Mouse (Mus musculus) lung, postnatal 0 days (tissue): ENCODE measurements at regions not wholly inside any gene's neighbourhood (a gene's known extent, or its start where the extent isn't known, plus 50 kb on each side); places are given as distances from the start of the nearest gene placed in this dataset.
A peak's percentile ranks its signal among the peaks of the same experiment; 100 is the strongest.

ENCODE experiments used
- ATAC-seq: fragments of 200-750 bp; cut with Nextera tagmentation; 2 replicates; pipeline ENCODE4 v1.8.0; 2017; ENCODE audit warnings: moderate library complexity
- DNase-seq: peaks from one replicate; pipeline ENCODE4 v3.0.0-alpha.2; 2016; ENCODE audit warnings: low spot score
- H3K27ac ChIP-seq: fragments of 300-500 bp; sonication (generic); 2 replicates; pipeline ENCODE4 v1.5.1; 2014; ENCODE audit warnings: antibody characterized with exemption, mild to moderate bottlenecking, low read length, mixed read lengths
- H3K27me3 ChIP-seq: fragments of 300-500 bp; sonication (generic); replicated peaks from 2 replicates; pipeline ENCODE4 v1.6.1; 2014; ENCODE audit warnings: low read length, mixed read lengths; ENCODE audit not compliant: insufficient read depth
- H3K36me3 ChIP-seq: fragments of 300-500 bp; sonication (generic); 2 replicates; pipeline ENCODE4 v1.6.1; 2014; ENCODE audit warnings: low read length, mixed read lengths; ENCODE audit not compliant: insufficient read depth
- H3K4me1 ChIP-seq: fragments of 300-500 bp; sonication (generic); 2 replicates; pipeline ENCODE4 v1.6.1; 2014; ENCODE audit warnings: antibody characterized with exemption, low read depth, low read length, mixed read lengths; ENCODE audit not compliant: insufficient read depth
- H3K4me2 ChIP-seq: fragments of 300-500 bp; sonication (generic); replicated peaks from 2 replicates; pipeline ENCODE4 v1.6.1; 2014; ENCODE audit warnings: low read depth, mild to moderate bottlenecking, low read length, moderate library complexity, mixed read lengths
- H3K4me3 ChIP-seq: fragments of 300-500 bp; sonication (generic); 2 replicates; pipeline ENCODE4 v1.5.1; 2014; ENCODE audit warnings: low read depth, low read length
- H3K9ac ChIP-seq: fragments of 300-500 bp; sonication (generic); replicated peaks from 2 replicates; pipeline ENCODE4 v1.6.1; 2014; ENCODE audit warnings: low read depth, mild to moderate bottlenecking
- H3K9me3 ChIP-seq: fragments of 300-500 bp; sonication (generic); 2 replicates; pipeline ENCODE4 v1.6.1; 2016; ENCODE audit warnings: low read length, mixed read lengths
- CTCF ChIP-seq: IDR thresholded peaks from 2 replicates; pipeline ENCODE4 v1.5.1; 2016; ENCODE audit warnings: antibody characterized with exemption, mild to moderate bottlenecking
- EP300 ChIP-seq: IDR thresholded peaks from 2 replicates; pipeline ENCODE4 v1.6.1; 2016; ENCODE audit warnings: antibody characterized with exemption, mild to moderate bottlenecking, control low read depth
- WGBS: fragments of 180-500 bp; shearing (Covaris S2); extraction: QIAGEN DNeasy Blood & Tissue Kit; methylation state at CpG from one replicate; pipeline ENCODE4 v1.1.7; 2014; 5-methylcytosine and 5-hydroxymethylcytosine counted together

DNA sequence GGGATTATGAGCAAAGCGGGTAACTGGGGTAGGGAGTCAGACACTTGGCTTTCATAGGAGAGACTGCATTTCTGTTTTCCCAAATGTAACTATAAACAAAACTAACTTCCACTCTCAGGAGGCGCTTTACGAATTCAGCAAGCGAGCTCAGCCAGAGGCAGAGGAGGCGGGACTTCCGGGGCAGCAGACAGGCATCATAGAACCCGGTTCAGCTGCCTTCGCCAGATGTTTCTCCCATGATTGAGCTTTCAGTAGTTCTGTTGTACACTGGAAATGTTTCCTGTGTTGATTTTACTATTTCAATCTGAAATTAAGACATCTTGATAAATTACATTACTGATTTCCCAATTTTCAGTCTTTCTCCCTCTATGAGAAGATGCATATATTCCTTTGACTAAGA lies 92.9 kb downstream of the Zfp365 start:
- H3K4me3 ChIP-seq: no peak overlapping the region
- DNase-seq: peak; percentile 40
- H3K27me3 ChIP-seq: no peaks in the 10 kb centered on the region
- no peak overlapping the region for H3K9ac ChIP-seq
- H3K4me1 ChIP-seq: no peaks in the 10 kb centered on the region
- 71% methylated on average over 8 of the region's 8 CpGs for WGBS
- no peaks in the 10 kb centered on the region for H3K36me3 ChIP-seq
- no peak for ATAC-seq
- H3K9me3 ChIP-seq: no peaks in the 10 kb centered on the region
- H3K27ac ChIP-seq: no peak overlapping the region
- no peak for TF ChIP-seq CTCF
- TF ChIP-seq EP300: no peak
- H3K4me2 ChIP-seq: no peak overlapping the region

DNA sequence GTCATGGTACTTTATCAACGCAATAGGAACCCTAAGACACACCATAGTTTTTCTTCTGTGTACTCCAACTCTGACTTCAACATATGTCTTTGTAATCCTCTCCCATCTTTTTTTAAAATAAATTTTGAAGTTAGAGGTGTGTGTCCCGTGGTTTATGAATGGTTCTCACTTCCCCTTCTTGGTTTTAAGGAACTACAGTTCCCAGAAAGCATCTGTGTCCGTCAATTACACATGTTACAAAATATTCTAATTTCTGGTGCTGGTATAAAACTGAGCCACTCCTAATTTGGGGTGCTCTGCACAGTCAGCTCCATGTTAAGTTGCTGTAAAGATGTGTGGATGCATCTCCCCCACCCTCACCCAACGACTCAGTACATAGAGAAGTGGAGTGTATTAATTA lies 98.6 kb downstream of the Zfp365 start:
- H3K4me1 ChIP-seq: no peaks in the 10 kb centered on the region
- DNase-seq (no peak), ATAC-seq (no peak)
- TF ChIP-seq CTCF: no peak
- no peak for TF ChIP-seq EP300
- no peaks in the 10 kb centered on the region for H3K9me3 ChIP-seq
- 73% methylated on average over 4 of the region's 4 CpGs for WGBS
- no peaks in the 10 kb centered on the region for H3K27me3 ChIP-seq
- no peak overlapping the region for H3K4me3 ChIP-seq
- no peak overlapping the region for H3K9ac ChIP-seq
- no peak overlapping the region for H3K4me2 ChIP-seq
- no peaks in the 10 kb centered on the region for H3K36me3 ChIP-seq
- H3K27ac ChIP-seq: no peak overlapping the region

DNA sequence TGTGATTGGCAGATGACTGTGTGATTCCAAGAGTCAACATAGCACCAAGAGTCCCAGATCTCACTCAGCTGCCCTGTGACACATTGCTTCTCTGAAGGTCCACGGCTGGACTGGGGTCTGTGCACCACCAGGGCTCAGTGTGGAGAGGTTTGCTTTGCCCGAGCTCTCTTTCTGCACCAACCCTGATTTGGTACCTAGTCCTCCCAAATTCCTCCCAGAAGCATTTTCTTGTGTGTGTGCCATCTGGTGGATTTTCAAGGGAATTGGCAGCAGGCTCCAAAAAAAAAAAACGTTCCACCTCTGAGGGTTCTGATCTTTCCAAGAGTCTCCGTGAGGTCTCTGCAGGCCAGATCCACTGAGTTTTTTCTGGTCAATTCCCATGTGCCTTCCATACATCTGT lies 107.3 kb downstream of the Zfp365 start:
- Histone ChIP-seq H3K9me3 (no peaks in the 10 kb centered on the region), H3K4me3 (no peak overlapping the region), H3K9ac (no peak overlapping the region), H3K27ac (no peak overlapping the region), H3K4me2 (no peak overlapping the region), H3K36me3 (no peaks in the 10 kb centered on the region), H3K4me1 (no peaks in the 10 kb centered on the region), H3K27me3 (no peaks in the 10 kb centered on the region)
- DNase-seq (peak; percentile 69), ATAC-seq (no peak)
- 25% methylated on average over 4 of the region's 4 CpGs for WGBS
- TF ChIP-seq EP300 (no peak), CTCF (peak; percentile 69)

DNA sequence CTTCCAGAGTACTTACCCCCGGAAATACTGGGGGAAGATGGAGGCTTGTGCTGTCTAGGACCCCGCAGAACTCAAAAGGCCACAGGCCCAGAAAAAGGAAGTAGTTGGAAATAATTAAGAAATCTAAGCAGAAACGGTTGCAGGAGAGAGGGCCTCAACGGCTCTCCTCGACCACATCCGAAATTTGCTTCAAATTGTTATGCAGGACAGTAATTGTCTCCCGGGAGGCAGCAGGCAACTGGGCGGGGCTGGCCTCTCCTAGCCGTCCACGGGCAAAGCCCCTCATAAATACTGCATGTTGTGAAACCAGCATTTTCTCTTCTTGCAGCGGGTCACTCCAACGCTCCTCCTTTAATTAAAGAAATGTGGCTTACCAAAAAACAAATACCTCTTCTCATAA lies 107.8 kb downstream of the Zfp365 start:
- no peaks in the 10 kb centered on the region for H3K36me3 ChIP-seq
- no peak overlapping the region for H3K4me3 ChIP-seq
- H3K27me3 ChIP-seq: no peaks in the 10 kb centered on the region
- H3K4me1 ChIP-seq: no peaks in the 10 kb centered on the region
- no peaks in the 10 kb centered on the region for H3K9me3 ChIP-seq
- H3K4me2 ChIP-seq: no peak overlapping the region
- no peak overlapping the region for H3K27ac ChIP-seq
- TF ChIP-seq CTCF (no peak), EP300 (no peak)
- 67% methylated on average over 12 of the region's 12 CpGs for WGBS
- H3K9ac ChIP-seq: no peak overlapping the region
- no peak for DNase-seq
- no peak for ATAC-seq

DNA sequence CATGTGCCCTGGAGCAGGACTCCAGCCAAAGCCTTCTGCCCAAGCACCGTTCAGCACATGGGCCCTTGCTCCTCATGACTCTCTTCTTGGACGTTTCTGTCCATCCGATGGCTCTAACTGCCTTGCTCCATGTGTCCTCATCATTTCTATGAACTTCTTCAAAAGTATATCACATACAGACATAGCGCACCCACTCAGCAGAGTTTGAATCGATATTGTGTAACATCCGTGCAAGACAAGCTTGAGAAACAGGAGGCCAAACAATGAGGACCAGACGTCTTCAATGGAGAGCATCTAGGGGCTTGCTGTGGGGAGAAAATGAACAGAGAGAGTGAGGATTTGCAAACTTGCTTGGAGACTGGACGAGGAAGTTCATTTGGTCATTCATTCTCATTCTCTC lies 110.3 kb downstream of the Zfp365 start:
- H3K4me1 ChIP-seq: no peaks in the 10 kb centered on the region
- no peak overlapping the region for H3K4me2 ChIP-seq
- H3K9ac ChIP-seq: no peak overlapping the region
- H3K4me3 ChIP-seq: no peak overlapping the region
- no peak for TF ChIP-seq EP300
- TF ChIP-seq CTCF: no peak
- WGBS: 86% methylated on average over 8 of the region's 8 CpGs
- no peaks in the 10 kb centered on the region for H3K27me3 ChIP-seq
- no peak overlapping the region for H3K27ac ChIP-seq
- no peaks in the 10 kb centered on the region for H3K36me3 ChIP-seq
- H3K9me3 ChIP-seq: no peaks in the 10 kb centered on the region
- DNase-seq (no peak), ATAC-seq (no peak)

DNA sequence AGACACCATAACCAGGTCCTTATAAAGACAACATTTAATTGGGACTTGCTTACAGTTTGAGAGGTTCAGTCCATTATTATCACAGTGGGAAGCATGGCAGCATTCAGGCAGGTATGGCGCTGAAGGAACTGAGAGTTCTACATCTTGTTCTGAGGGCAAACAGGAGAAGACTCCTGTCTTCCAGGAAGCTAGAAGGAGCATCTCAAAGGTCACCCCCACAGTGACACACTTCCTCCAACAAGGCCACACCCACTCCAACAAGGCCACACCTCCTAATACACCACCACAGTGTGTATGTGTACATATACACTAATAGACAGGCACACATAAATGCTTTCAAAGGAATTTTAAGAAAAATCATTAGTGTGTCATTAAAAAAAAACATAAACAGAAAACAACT lies 110.8 kb downstream of the Zfp365 start:
- DNase-seq (no peak), ATAC-seq (no peak)
- Histone ChIP-seq H3K27me3 (no peaks in the 10 kb centered on the region), H3K9me3 (no peaks in the 10 kb centered on the region), H3K4me3 (no peak overlapping the region), H3K27ac (no peak overlapping the region), H3K9ac (no peak overlapping the region), H3K4me2 (no peak overlapping the region), H3K4me1 (no peaks in the 10 kb centered on the region), H3K36me3 (no peaks in the 10 kb centered on the region)
- WGBS: 100% methylated on average over 1 of the region's 1 CpGs
- TF ChIP-seq EP300: no peak
- no peak for TF ChIP-seq CTCF

DNA sequence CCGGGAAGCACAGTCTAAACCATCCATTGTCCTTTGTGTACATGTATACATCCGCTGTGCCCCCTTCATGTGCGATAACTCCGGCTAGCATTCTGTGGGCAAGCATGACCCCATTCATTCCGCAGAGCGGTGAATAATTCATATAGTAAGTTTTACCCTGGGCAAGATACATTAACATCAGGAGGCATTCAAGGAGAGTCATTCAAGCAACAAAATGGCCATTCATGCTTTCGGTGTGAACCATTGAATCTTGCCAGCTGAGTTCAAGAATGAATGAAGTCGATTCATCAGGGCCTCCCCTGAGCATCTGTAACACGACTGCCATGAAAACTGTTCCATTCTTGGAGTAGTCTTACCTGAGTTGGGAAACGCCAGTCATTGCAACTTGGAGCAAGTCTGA lies 113.5 kb downstream of the Zfp365 start:
- H3K36me3 ChIP-seq: no peaks in the 10 kb centered on the region
- H3K9ac ChIP-seq: no peak overlapping the region
- DNase-seq: no peak
- ATAC-seq: no peak
- H3K9me3 ChIP-seq: no peaks in the 10 kb centered on the region
- WGBS: 85% methylated on average over 10 of the region's 10 CpGs
- H3K4me2 ChIP-seq: no peak overlapping the region
- H3K27ac ChIP-seq: no peak overlapping the region
- no peaks in the 10 kb centered on the region for H3K4me1 ChIP-seq
- TF ChIP-seq EP300 (no peak), CTCF (no peak)
- H3K27me3 ChIP-seq: no peaks in the 10 kb centered on the region
- H3K4me3 ChIP-seq: no peak overlapping the region
